Mouse (Mus musculus): ENCODE measurements around the gene AL731706.2.

DNA sequence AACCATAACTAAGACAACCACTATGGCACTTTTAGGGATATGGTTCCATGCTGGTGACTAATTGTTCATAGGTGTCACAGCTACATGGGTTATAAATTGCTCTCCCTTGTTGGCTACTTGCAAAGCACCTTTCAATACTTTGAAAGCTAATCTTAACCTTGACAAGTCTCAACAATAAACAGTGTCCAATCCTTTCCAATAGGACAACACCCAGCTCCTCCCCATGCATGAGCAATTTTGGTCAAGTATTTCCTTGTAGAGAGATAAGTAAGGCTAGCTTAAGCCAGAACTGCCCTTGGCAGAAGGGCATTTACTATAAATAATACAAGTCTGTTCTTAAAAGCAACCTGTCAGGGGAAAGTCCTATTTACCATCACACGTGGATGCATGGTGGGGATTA, 47.5 kb downstream of the AL731706.2 start:
- TF ChIP-seq POLR2A (IDR thresholded peaks at IDR 0.05; ENCODE audit: borderline replicate concordance, insufficient read depth, low read length) = no peak
- no peak for TF ChIP-seq CTCF (IDR thresholded peaks at IDR 0.05; ENCODE audit: borderline replicate concordance, insufficient read depth, low read depth, low read length)

Measured in cerebellum, adult 2 months (tissue).